Mouse (Mus musculus): ENCODE data around the gene Pax7. TPM values are rescaled to one million over a fixed set of nuclear protein-coding genes. Genes with fewer than 3 reads are reported as not detected.

The Pax7 gene
- not detected for total RNA-seq (2021)

DNA sequence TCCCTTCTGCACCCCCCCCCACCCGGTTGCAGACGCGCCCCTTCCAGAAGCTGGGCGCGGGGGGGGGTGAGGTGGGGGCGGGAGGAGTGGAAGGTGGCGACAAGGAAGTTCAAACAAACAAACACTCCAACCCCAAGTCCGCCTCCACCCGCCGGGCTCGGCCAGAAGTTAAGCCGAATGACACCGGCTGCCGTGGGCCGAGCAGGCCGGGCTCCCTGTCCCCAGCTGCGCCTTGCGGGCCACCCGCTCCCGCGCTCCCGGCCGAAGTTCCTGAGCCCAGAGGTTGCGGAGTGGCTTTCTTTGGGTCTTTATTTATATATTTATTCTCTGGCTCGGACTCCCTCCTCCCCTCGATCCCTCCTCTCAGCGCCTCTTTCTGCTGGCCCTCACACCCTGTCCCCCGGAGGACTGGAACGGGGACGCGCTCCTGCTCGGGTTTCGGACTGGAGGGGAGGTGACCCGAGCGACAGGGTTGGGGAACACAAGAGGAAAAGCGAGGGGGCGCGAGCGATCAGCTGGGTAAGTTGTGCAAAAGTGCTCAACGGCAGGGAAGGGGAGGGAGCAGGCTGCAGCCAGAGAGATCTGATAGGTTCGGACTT is at the start of gene Pax7:
Gene Pax7, minus strand, starts transcription at position 493 of the 599 bp plus-strand sequence.
- intact Hi-C loops (cut with DNase I) = no loop called here
- DNase-seq (ENCODE audit: low spot score) = no peak

DNA sequence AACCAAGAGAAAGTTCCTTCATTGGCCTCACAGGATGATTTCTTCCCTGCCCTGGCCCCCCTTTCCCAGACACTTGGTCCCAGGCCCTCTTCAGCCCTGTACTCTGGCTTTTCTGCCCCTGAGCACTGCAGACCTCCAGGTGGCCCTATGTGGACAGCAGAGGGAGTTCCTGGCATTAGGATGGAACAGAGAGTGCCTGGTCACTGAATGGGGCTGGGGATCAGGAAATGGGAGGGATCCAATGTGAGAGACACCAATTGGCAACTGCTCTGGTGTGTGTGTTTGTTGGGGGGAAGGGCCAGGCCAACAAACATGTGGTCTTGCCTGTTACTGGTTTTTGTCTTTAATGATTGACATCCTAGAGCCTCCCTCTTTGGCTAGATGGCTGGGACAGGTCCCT is 48.5 kb upstream of the Pax7 start:
- intact Hi-C loops (cut with DNase I) = no loop called here
- no peak for DNase-seq (ENCODE audit: low spot score)

DNA sequence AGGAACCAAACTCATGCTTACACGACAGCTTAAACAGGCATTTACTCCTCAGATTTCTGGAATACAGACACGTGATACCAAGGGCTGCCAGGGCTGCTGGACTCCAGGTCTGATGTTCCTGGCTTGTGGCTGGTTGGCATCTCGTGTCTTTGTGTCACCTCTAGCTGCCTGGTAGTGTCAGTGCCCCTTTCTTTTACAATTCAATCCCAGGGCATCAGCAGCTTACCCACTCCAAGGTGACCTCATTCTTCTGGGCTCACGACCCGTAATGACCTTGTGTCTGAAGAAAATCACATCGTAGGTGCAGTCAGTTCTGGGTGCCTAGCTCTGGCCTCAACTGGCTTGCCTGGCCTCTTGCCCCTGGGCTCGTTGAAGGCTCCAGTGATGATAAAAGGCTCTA is 46.0 kb upstream of the Pax7 start:
- intact Hi-C loops (cut with DNase I) = loop anchor here (5.0 to 10.0 kb wide), 4 partner anchors 225 to 668 kb away; no protein-coding TSS in a partner anchor

DNA sequence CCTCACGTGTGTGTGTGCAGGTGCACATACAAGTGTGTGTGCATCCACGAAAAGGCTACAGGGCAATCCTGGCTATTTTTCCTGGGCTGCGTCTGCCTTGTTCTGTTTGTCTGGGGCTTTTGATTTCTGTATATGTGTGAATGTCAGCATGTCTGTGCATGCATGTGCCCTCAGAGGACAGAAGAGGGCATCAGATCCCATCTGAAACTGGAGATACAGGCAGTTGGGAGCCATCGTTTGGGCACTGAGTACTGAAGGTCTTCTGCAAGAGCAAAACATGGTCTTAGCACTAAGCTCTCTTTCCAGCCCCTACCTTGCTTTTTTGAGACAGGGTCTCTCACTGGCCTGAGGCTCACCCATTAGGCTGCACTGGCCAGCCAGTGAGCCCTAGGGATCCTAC is 45.1 kb upstream of the Pax7 start:
- DNase-seq (ENCODE audit: low spot score) = no peak
- intact Hi-C loops (cut with DNase I) = loop anchor here (5.0 to 10.0 kb wide), 4 partner anchors 226 to 669 kb away; no protein-coding TSS in a partner anchor

More for the DNA sequence above, 46.0 kb upstream of the Pax7 start:
- DNase-seq (ENCODE audit: low spot score) = no peak

DNA sequence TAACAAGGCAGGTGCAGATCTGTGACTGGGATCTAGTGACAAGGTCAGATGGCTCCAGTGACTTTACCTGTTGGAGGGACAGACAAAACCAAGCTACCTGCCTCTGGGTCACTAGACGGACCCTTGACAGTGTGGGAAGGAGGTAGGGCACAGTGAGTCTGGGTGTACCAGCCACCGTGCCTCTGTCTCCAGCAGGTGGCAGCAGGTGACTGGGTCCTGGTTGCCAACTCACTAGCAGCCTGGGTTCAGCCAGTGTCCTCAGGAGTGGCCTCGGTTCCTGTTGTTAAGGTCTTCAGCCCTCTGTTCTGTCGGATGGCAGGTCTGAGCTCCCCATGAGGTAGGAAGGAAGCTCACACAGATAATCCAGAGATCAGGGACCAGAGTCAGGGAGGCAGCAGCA is 43.9 kb upstream of the Pax7 start:
- intact Hi-C loops (cut with DNase I) = loop anchor here (5.0 to 10.0 kb wide), 4 partner anchors 228 to 670 kb away; no protein-coding TSS in a partner anchor
- no peak for DNase-seq (ENCODE audit: low spot score)

DNA sequence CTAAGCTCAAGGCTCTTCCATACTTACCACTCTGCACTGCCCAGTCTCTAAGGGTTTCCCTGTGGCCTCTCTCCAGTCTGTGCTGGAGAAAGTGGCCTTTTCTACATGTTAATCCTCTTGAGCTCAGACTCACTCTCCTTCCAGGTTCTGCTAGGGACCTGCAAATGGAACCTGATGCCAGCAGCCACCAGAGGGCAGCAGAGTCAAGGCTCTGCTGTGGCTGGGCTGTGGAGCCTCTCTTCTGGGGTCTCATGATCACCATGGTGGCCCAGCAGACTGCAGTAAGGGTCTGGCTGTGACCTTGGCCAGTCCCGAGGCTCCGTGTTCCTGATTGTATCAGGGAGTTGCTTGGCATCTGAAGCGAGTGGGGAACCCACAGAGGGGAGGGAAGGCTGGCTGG is 39.3 kb upstream of the Pax7 start:
- intact Hi-C loops (cut with DNase I) = loop anchor here (10.0 kb wide), 2 partner anchors 232 to 282 kb away; no protein-coding TSS in a partner anchor
- DNase-seq (ENCODE audit: low spot score) = no peak

DNA sequence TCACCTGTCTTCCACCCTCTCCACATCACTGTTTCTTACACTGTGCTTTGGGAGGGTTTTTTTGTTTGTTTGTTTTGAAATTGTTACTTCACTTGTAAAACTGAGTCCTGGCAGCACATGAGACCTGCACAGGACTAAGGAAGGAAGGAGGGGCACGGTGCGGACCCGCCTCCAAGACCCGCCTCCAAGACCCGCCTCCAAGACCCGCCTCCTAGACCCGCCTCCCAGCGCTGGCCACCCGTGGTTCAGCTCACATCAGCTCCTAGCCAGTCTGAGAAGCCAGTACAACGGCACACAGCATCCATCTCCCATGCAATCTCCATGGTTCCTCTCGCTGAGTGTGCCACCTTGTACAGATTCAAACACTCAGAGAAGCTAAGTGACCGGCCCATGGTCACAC is 38.4 kb upstream of the Pax7 start:
- DNase-seq (ENCODE audit: low spot score) = no peak
- intact Hi-C loops (cut with DNase I) = loop anchor here (10.0 kb wide), 2 partner anchors 233 to 283 kb away; no protein-coding TSS in a partner anchor

DNA sequence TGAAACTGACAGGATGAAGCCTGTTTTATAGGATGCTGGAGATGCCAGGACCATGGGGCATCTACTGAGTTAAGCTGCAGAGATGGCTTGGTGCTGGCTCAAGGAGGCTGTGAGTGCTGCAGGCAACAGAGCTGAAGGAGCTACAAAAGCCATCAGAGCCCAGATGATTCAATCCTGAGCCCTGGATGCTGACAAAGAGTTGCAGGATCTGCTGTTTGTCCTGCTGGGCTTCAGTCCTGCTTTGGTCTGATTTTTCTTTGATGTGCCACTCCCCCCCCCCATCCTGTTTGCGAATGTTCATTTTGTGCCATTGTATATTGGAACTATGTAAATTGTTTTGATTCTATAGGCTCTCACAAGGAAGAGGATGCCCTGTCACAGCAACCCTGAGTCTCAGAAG is 29.9 kb upstream of the Pax7 start:
- DNase-seq (ENCODE audit: low spot score) = no peak

DNA sequence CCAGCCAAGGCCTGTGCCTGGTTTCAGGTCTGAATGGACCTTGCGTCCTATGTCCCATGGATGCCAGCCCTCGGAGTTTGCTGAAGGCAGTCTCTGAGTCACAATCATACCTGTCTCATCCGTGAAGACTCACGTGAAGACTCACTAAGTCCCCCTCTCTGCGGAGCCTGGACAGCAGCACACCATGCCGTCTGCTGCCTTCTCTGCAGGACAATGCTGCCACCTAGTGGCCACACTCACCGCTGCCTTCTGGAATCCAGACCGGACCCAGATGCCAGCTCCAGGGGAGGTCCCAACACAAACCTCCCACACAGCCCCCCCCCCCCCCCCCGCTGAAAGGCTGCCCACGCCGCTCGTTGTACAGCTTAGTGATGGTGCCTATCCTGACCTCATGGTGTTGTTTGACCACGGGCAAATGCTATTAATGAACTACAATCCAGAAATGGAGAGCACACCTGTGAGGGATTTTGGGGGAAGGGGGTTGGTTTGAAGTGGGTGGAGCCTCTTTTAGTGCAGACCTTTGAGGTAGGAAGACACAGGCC is 25.4 kb upstream of the Pax7 start:
- peak; percentile 28 for DNase-seq (ENCODE audit: low spot score)
- intact Hi-C loops (cut with DNase I) = loop anchor here (1.0 to 10.0 kb wide), 3 partner anchors 174 to 384 kb away; no protein-coding TSS in a partner anchor

More for the DNA sequence above, 29.9 kb upstream of the Pax7 start:
- intact Hi-C loops (cut with DNase I) = no loop called here

DNA sequence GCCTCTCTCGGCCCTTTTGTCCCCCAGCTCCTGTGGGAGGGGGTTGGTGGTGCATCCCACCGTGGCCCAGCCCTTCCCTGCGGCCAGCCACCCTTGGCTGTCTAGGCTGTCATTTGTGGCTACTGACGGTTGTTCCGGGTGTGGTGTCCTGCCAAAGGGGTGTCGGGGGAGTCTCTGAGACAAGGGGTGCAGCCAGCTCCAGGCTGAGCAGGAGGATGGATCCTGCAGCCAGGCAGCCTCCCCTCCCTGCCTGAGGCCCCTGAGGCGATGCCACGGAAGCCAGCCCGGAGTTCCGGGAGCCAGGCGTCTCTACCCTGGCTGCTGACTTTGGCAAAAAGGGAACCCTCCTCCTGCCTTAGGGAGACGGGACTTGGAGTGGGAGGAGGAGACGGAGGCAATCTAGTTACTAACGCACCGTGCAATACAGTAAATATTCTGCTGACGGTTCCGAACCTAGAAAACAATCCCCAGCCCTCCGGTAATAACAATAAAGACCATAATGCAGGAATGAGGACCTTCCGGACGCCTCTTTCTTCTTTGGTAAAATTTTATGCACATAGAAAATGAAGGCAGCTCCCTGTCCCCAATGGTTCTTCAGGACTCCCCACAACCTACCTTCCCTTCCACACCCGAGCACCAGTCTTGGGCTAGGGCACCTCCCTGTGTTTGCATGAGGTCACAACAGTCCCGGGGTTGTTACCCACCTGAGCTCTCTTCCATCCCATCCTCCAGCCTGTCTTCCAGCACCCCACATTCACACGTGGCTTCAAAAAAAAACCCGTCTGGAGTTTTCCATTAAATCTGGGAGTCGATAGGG is 19.1 kb upstream of the Pax7 start:
- intact Hi-C loops (cut with DNase I) = loop anchor here (10.0 kb wide), 1 partner anchor 378 kb away; no protein-coding TSS in a partner anchor
- no peak for DNase-seq (ENCODE audit: low spot score)

DNA sequence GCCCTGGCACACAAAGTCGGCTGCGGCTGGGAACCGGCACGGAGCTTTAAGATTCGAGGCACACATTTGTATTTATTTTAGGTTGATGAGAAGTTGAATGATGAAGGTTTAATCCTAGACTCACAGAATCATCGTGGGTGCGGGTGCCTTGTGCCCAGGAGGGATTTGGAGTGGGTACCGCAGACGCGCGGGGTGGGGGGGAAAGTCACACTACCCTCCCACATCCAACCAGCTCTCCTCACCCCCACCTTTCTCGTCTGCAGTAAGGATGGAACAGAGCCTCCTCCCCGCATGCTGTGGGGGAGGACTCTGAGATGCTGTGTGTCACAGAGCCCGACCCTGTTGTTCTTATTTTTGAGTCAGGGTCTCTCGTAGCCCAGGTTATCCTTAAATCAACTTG is 18.1 kb upstream of the Pax7 start:
- no peak for DNase-seq (ENCODE audit: low spot score)
- intact Hi-C loops (cut with DNase I) = loop anchor here (10.0 kb wide), 1 partner anchor 377 kb away; no protein-coding TSS in a partner anchor

DNA sequence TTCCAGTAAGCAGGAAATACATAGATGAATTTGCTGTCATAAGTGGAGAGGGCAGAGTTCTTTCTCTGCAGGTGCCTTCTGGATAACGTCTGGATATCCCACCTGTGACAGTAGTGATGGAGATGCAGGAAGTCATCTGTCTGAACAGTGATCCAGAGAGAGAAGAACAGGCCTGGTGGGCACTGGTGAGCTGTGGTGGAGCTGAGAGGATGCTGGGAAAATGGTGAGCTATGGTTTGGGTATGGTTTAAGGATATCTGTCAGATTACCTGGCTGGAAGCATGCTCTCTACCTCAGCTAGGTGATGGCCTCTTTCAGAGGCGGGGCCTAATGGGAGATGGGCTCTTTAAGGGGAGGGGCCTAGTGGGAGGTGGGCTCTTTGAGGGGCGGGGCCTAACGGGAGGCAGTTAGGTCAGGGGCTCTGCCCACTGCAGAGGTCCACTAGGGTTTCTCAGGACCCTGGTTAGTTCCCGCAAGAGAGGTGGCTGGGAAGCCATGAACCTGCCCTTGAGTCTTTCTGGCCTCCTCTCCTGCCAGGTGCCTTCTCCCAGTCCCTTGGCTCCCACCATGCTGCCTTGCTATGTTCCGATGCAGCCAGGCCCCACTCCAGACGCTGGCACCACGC is 17.3 kb upstream of the Pax7 start:
- intact Hi-C loops (cut with DNase I) = loop anchor here (10.0 kb wide), 1 partner anchor 376 kb away; no protein-coding TSS in a partner anchor
- no peak for DNase-seq (ENCODE audit: low spot score)

DNA sequence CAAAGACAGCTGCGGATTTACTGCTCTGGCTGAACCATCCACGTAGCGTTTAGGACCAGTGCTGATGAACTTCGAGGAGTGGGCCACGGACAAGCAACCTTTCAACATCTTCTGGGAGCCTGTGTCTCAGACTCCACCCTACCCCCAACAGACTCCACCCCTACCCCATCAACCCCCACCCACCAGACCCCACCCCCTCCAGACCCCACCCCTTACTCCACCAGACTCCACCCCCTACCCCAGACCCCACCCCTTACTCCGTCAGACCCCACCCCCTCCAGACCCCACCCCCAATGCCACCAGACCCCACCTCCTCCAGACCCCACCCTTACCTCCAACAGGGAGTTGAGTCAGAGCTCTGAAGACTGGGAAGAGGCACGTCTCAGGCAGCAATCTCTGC is 10.1 kb upstream of the Pax7 start:
- intact Hi-C loops (cut with DNase I) = no loop called here
- DNase-seq (ENCODE audit: low spot score) = no peak

DNA sequence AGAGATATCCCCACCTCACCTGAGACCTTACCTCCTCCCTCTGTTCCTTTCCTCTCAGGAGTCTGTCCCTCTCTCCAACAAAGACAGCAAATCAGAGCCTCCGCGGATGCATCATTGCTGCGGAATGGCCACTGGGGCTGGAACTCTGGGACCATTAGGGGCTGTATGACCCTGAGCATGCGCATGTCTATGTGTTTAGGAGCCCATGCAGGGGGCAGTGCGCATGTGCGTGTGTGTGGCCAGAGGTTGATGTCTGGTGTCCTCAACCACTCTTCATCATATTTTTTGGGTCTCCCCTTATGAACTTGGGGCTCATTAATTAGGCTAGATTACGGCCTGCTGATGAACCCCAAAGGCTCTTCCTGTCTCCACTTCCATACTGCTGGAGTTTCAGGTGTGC is 9.6 kb upstream of the Pax7 start:
- no peak for DNase-seq (ENCODE audit: low spot score)
- intact Hi-C loops (cut with DNase I) = no loop called here

DNA sequence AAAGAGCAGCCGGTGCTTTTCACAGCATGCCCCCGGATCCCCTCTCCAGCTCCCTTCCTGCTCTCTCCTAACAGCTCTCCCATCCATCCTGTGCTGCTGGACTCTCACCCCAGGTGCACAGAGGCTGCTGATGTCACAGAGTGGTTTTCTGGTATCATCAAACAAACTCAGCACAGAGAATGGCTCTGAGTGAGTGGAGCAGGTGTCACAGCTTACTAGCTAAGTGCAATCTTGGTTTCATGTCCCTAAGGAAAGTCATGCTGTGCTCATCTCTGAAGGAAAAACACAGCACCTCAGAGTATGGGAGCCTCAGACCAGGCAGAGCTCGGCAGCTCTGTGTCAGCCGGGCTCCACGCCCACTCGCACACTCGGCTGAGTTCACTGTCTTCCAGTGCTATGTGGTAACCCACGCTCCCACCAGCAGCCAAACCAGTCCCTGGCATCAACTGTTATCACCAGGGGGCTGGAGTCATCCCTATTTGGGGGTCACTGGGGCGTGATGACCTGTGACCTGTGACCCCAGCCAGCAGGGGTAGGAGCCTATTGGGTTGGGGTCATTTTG is 7.7 kb upstream of the Pax7 start:
- intact Hi-C loops (cut with DNase I) = no loop called here
- DNase-seq (ENCODE audit: low spot score) = no peak

DNA sequence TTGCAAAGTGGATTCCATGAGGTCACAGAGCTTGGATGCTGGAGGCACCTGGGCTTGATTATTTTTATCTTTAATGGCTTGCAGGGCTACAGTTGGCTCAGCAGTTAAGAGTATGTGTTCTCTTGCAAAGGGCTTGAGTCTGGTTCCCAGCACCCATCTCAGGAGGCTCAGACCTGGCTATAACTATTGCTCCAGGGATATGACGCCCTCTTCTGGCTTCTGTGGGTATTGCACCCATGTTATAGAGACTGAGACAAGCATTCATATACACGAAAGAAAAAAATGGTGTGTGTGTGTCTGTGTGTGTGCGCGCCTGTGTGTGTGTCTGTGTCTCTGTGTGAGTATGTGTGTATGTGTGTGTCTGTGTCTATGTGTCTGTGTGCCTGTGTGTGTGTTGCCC is 7.1 kb upstream of the Pax7 start:
- DNase-seq (ENCODE audit: low spot score) = no peak
- intact Hi-C loops (cut with DNase I) = no loop called here

DNA sequence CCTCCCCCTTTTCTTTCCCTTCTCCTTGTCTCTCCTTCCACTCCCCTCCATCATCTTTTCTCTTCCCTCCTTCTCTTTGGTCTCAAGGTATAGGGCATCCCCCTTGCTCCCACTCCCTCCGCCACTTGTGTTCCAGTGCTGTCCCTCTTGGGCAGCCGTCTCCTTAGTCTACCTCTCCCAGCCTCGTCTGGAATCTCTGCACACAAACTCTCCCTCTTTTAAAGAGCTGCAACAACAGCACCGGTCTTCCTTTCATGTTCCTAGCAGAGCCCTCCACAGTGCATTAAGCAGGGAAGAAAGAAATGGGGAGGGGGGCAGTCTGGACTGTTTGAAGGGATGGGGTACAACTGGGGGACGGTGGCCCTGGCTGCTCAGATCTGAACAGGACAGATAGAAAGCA is 3.4 kb upstream of the Pax7 start:
- intact Hi-C loops (cut with DNase I) = no loop called here
- no peak for DNase-seq (ENCODE audit: low spot score)

DNA sequence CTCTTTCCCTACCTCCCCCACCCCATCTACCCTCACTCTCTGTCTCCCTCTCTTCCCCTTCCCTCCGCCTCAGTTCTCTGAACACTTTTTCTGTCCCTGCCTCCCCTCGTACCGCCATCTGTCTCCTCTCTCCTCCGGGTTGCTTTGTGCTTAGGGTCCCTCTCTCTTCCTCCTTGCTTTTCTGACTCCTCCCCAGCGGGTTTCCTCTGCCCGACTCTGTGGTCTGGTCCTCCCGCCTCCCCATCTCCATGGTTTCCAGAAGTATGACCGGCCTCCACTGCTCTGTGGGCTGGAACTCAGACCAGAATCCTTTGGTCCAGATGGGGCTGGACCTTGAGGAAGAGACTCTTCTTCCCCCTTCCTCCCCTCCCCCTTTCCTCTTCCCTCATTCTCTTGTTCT is 2.9 kb upstream of the Pax7 start:
- intact Hi-C loops (cut with DNase I) = no loop called here
- DNase-seq (ENCODE audit: low spot score) = no peak

DNA sequence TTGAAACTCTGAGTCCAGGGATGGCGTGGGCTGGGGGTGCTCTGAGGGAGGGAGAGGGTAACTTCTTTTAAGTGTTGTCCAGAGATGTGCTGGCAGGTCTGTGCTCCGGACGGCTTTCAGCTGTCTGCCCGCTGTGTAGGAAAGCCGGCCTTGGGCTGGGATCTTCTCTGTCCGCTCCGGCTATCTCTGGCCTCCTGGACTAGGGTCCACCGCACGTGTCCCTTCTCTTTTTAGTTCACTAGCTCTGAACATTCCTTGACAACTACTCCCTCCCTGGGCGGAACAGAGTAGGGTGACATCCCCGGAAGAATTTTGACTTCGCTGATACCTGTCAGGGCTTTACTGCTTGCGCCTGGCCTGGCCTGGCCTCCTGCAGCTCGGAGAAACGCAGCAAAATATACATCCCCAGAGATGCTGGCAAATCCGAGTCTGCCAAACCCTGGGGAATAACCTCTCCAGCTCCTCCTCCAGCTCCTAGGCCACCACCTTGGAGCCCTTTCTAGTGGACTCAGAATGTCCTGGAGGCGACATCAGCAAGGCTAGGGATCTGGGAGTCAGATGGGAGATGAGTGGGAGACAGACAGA is 581 bp upstream of the Pax7 start:
- intact Hi-C loops (cut with DNase I) = no loop called here

More for the DNA sequence above, 581 bp upstream of the Pax7 start:
- no peak for DNase-seq (ENCODE audit: low spot score)
